Mouse (Mus musculus): Measurements from ENCODE around the gene Zfand4.

DNA sequence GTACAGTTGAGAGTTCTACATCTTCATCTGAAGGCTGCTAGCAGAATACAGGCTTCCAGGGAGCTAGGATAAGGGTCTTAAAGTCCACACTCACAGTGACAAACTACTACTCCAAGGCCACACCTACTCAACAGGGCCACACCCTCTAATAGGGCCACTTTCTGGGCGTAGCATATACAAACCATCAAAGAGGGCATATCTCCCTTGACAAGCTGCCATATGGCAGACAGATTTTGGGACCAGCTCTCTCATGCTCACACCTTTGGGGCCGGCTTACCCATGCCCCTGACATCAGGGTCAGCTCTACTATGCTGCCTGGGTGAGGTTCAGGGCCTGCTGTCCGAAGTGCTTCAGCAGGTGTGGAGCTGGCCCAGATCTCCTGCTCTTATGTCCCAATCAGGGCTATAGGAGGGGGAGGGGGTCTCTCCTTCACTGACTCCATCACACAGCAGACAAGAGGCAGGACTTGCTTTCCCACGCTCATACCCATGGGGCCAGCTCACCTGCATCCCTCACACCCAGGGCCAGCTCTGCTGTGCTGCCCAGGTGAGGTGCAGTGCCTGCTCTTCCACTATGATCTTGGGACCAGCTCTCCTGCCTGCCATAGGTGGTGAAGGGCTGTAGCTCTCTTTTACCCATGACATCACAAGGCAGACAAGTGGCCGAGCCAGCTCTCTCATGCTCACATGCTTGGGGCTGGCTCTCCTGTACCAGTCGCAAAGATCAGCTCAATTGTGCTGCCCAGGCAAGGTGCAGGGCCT, 106.4 kb downstream of the Zfand4 start:
- TF ChIP-seq POLR2A (IDR thresholded peaks at IDR 0.05; ENCODE audit: insufficient read length, low read depth): no peak
- no peak for TF ChIP-seq MAX (IDR thresholded peaks at IDR 0.05; ENCODE audit: low read depth)
- no peak for TF ChIP-seq CEBPB (IDR thresholded peaks at IDR 0.05; ENCODE audit: insufficient read depth, poor library complexity, severe bottlenecking)
